Mouse (Mus musculus): Measurements from ENCODE around the gene Zcchc4. TPM values are rescaled to one million over a fixed set of nuclear protein-coding genes. Genes with fewer than 3 reads are reported as not detected.

Zcchc4 gene
- polyA plus RNA-seq, 1 experiment from 2014 or later, result 14.1 TPM

DNA sequence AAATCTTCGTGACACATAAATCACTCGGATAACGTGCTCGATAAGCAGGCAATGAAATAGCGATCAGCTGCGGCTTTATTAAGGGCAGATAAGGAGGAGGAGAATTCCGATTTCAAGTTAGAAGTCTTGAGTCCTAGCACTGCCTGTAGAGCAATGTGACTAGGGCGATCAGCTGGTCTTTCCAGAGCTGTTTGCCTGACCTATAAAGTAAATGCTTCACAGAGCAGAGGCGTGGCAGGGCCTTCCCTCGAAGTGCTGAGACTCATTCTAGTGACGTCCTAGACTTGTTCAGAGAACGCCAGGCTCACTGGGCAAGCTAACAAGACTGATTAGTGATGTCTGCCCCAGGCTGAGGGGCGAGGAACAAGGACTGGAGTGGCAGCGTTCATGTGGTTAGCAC, 35.8 kb downstream of the Zcchc4 start:
- H3K36me3 ChIP-seq (ENCODE audit: control insufficient read depth, insufficient read depth, low read length), result peaks cover 11% of the 10 kb centered on the region
- ATAC-seq (ENCODE audit: low read depth), result no peak
- H3K4me2 ChIP-seq (ENCODE audit: low read depth, low read length), result no peak overlapping the region
- H3K4me1 ChIP-seq (replicated peaks; ENCODE audit: control insufficient read depth, insufficient read depth, low read length), result no peaks in the 10 kb centered on the region
- H3K9me3 ChIP-seq (ENCODE audit: control insufficient read depth, low read length), result no peaks in the 10 kb centered on the region
- no peak overlapping the region for H3K9ac ChIP-seq (ENCODE audit: low read length)
- no peak overlapping the region for H3K4me3 ChIP-seq (ENCODE audit: low read length)
- H3K27ac ChIP-seq (ENCODE audit: low read length), result no peak overlapping the region
- no peaks in the 10 kb centered on the region for H3K27me3 ChIP-seq (ENCODE audit: control insufficient read depth, insufficient read depth, low read depth, low read length)
- 81% methylated on average over 14 of the region's 14 CpGs for WGBS

DNA sequence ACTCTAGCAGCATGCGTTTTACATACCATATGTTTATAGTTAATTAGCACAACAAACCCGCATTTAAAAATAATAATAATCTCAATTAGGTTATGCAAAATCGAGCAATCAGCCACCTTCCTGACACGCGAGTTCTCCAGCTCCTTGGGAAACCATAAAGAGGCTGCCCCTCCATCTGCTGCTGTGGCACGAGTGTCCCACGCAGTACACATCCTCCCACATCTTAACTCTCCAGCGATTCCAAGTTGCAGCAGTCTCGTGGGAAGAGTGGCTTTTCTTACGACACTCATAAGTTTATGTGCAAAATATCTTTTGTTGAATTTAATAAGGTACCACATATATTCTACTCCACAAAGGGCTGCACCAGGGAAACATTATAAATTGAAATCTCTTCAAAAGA, 37.2 kb downstream of the Zcchc4 start:
- no peaks in the 10 kb centered on the region for H3K4me1 ChIP-seq (replicated peaks; ENCODE audit: control insufficient read depth, insufficient read depth, low read length)
- H3K27me3 ChIP-seq (ENCODE audit: control insufficient read depth, insufficient read depth, low read depth, low read length), result no peaks in the 10 kb centered on the region
- no peak for ATAC-seq (ENCODE audit: low read depth)
- H3K9ac ChIP-seq (ENCODE audit: low read length), result no peak overlapping the region
- no peak overlapping the region for H3K4me2 ChIP-seq (ENCODE audit: low read depth, low read length)
- WGBS, result 88% methylated on average over 10 of the region's 10 CpGs
- H3K27ac ChIP-seq (ENCODE audit: low read length), result no peak overlapping the region
- H3K36me3 ChIP-seq (ENCODE audit: control insufficient read depth, insufficient read depth, low read length), result peaks cover 11% of the 10 kb centered on the region
- no peaks in the 10 kb centered on the region for H3K9me3 ChIP-seq (ENCODE audit: control insufficient read depth, low read length)
- no peak overlapping the region for H3K4me3 ChIP-seq (ENCODE audit: low read length)

DNA sequence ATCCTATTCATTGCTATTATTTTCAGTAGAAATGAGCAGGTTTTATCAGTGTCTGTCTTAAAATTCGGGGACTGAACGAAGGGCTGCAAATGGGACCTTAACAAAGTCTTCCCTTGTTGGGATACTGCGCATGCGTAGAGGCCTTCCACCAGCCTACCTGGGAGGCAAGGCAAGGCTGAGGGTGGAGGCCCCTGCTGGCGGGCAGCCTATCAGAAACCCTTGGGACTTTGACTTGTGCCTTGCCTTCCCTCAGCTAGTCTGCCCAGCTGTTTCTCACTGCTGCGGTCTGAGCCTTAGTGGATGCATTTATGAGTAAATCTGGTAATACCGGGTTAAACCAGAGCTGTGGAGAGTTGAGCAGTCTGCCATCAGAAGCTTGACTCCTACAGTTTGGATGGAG, 38.1 kb downstream of the Zcchc4 start:
- WGBS, result 91% methylated on average over 7 of the region's 7 CpGs
- Histone ChIP-seq H3K36me3 (ENCODE audit: control insufficient read depth, insufficient read depth, low read length) (peaks cover 9% of the 10 kb centered on the region), H3K4me3 (ENCODE audit: low read length) (no peak overlapping the region), H3K9ac (ENCODE audit: low read length) (no peak overlapping the region), H3K4me2 (ENCODE audit: low read depth, low read length) (no peak overlapping the region), H3K4me1 (replicated peaks; ENCODE audit: control insufficient read depth, insufficient read depth, low read length) (no peaks in the 10 kb centered on the region), H3K27ac (ENCODE audit: low read length) (no peak overlapping the region), H3K9me3 (ENCODE audit: control insufficient read depth, low read length) (no peaks in the 10 kb centered on the region), H3K27me3 (ENCODE audit: control insufficient read depth, insufficient read depth, low read depth, low read length) (no peaks in the 10 kb centered on the region)
- no peak for ATAC-seq (ENCODE audit: low read depth)

DNA sequence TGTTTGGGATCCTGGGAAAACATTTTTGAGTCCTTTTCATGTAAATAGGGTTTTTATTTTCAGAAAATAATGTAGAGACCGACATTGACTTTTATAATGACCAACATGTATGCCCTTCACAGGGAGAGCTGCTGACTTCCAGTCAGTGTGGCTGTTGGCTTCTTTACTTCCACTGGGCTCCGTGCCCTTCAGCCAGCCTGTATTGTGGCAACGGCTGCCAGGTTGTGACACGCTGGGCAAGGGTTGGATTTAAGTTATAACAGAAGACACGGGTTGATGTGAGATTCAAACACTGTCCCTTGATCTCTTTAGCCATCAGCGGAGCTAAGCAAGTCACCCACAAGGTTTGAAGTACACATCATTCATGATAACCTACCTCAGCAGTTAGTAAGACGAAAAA, 43.5 kb downstream of the Zcchc4 start:
- Histone ChIP-seq H3K27me3 (ENCODE audit: control insufficient read depth, insufficient read depth, low read depth, low read length) (no peaks in the 10 kb centered on the region), H3K27ac (ENCODE audit: low read length) (no peak overlapping the region), H3K9me3 (ENCODE audit: control insufficient read depth, low read length) (no peaks in the 10 kb centered on the region), H3K4me3 (ENCODE audit: low read length) (no peak overlapping the region), H3K36me3 (ENCODE audit: control insufficient read depth, insufficient read depth, low read length) (peaks cover 11% of the 10 kb centered on the region), H3K4me2 (ENCODE audit: low read depth, low read length) (no peak overlapping the region), H3K4me1 (replicated peaks; ENCODE audit: control insufficient read depth, insufficient read depth, low read length) (no peaks in the 10 kb centered on the region), H3K9ac (ENCODE audit: low read length) (no peak overlapping the region)
- no peak for ATAC-seq (ENCODE audit: low read depth)
- 88% methylated on average over 7 of the region's 7 CpGs for WGBS

DNA sequence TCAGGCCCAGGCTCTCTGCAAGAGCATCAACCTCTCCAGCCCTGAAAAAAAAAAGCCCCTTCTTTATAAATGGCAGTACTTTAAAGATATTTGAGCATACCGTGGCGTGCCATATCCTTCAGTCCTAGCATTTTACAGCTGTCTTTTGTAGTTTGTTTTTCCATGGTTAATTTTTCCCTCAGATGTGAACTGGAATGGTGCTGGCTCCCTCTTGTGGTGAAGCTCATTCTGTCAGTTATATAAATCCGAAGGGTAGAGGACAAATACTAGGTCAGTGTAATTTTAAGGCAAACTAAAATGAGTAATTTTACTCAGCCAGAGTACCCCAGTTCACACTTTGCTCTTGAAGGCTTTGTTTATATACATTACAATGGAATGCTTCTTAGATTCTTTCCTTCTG, 46.5 kb downstream of the Zcchc4 start:
- H3K4me2 ChIP-seq (ENCODE audit: low read depth, low read length), result no peak overlapping the region
- no peak overlapping the region for H3K27ac ChIP-seq (ENCODE audit: low read length)
- H3K4me3 ChIP-seq (ENCODE audit: low read length), result no peak overlapping the region
- 19% methylated on average over 3 of the region's 3 CpGs for WGBS
- peaks cover 16% of the 10 kb centered on the region for H3K36me3 ChIP-seq (ENCODE audit: control insufficient read depth, insufficient read depth, low read length)
- H3K4me1 ChIP-seq (replicated peaks; ENCODE audit: control insufficient read depth, insufficient read depth, low read length), result no peaks in the 10 kb centered on the region
- no peaks in the 10 kb centered on the region for H3K9me3 ChIP-seq (ENCODE audit: control insufficient read depth, low read length)
- no peaks in the 10 kb centered on the region for H3K27me3 ChIP-seq (ENCODE audit: control insufficient read depth, insufficient read depth, low read depth, low read length)
- no peak for ATAC-seq (ENCODE audit: low read depth)
- H3K9ac ChIP-seq (ENCODE audit: low read length), result no peak overlapping the region

DNA sequence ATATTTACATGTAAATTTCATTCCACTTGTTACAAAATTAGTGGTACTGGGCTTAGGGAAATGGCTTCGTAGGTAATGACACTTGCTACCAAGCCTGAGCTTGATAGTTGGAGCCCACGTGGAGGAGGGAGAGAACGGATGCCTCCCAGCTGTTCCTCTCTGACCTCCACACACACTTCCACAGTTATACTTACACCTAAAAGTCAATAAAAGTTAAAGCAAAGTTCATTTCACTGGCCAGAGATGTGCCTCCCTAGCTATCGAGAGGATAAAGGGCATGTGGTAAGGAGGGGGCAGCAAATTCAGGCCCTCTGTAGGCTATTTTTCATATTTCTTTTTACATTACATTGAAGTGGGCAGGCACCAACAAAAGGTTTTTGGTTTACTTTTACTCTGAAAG, 52.7 kb downstream of the Zcchc4 start:
- Histone ChIP-seq H3K36me3 (ENCODE audit: control insufficient read depth, insufficient read depth, low read length) (peaks cover 6% of the 10 kb centered on the region; the same call in 1 of the 2 replicates), H3K4me1 (replicated peaks; ENCODE audit: control insufficient read depth, insufficient read depth, low read length) (peaks cover 2% of the 10 kb centered on the region), H3K4me2 (ENCODE audit: low read depth, low read length) (no peak overlapping the region), H3K4me3 (ENCODE audit: low read length) (no peak overlapping the region), H3K9me3 (ENCODE audit: control insufficient read depth, low read length) (no peaks in the 10 kb centered on the region), H3K27ac (ENCODE audit: low read length) (no peak overlapping the region), H3K27me3 (ENCODE audit: control insufficient read depth, insufficient read depth, low read depth, low read length) (no peaks in the 10 kb centered on the region), H3K9ac (ENCODE audit: low read length) (no peak overlapping the region)
- no peak for ATAC-seq (ENCODE audit: low read depth)
- WGBS, result 54% methylated on average over 4 of the region's 4 CpGs

DNA sequence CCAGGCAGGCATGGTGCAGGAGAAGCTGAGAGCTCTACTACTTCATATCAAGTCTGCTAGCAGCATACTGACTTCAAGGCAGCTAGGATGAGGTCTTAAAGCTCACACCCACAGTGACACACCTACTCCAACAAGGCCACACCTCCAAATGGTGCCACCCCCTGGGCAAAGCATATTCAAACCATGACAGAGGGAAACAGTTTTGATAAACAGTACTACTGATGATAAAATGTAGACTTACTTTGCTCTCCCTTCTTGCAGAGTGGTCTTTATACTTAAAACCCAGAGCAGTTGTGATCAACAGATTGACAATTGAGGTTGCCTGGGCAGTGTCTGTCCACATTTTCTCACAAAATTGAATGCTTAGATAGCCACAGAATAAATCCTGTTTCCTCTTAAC, 57.8 kb downstream of the Zcchc4 start:
- Histone ChIP-seq H3K36me3 (ENCODE audit: control insufficient read depth, insufficient read depth, low read length) (peaks cover 8% of the 10 kb centered on the region; the same call in 1 of the 2 replicates), H3K27me3 (ENCODE audit: control insufficient read depth, insufficient read depth, low read depth, low read length) (no peaks in the 10 kb centered on the region), H3K4me1 (replicated peaks; ENCODE audit: control insufficient read depth, insufficient read depth, low read length) (peaks cover 14% of the 10 kb centered on the region), H3K9me3 (ENCODE audit: control insufficient read depth, low read length) (no peaks in the 10 kb centered on the region), H3K4me3 (ENCODE audit: low read length) (no peak overlapping the region), H3K9ac (ENCODE audit: low read length) (peak overlapping the region; percentile 66), H3K27ac (ENCODE audit: low read length) (peak overlapping the region; percentile 93), H3K4me2 (ENCODE audit: low read depth, low read length) (peak overlapping the region; percentile 66)
- ATAC-seq (ENCODE audit: low read depth), result no peak

DNA sequence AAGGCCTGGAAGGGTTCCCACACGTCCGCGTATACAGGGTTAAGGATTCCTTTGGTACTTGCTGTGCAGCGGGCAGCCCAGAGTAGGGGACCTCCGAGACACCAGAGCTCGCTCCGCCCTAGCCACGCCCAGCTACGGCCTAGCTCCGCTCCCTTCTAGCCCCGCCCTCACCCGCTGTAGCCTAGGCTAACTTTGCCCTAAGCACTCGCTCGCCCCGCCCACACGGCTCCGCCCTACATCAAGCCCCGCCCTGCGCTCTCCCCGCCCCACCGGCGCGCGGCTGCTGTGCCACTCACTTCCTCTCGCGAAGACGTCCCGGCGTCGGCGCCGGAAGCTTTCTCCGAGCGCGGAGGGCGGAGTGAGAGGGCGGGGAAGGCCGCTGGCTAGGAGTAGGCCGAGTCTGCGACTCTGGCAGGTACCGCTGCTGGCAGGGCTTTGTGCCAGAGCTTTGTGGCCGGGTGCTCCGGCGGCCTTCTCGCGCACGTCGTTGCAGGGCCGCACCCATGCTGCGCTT, 58.6 kb downstream of the Zcchc4 start, which contains the start of gene Anapc4:
Gene Anapc4, plus strand, starts transcription at position 252 of the 514 bp plus-strand sequence.
- Histone ChIP-seq H3K9ac (ENCODE audit: low read length) (peak within 1 kb of the TSS; percentile 92), H3K9me3 (ENCODE audit: control insufficient read depth, low read length) (no peaks in the 10 kb centered on the region), H3K27ac (ENCODE audit: low read length) (peak within 1 kb of the TSS; percentile 93), H3K4me2 (ENCODE audit: low read depth, low read length) (peak within 1 kb of the TSS; percentile 79), H3K27me3 (ENCODE audit: control insufficient read depth, insufficient read depth, low read depth, low read length) (no peaks in the 10 kb centered on the region), H3K4me3 (ENCODE audit: low read length) (peak within 1 kb of the TSS; percentile 87), H3K36me3 (ENCODE audit: control insufficient read depth, insufficient read depth, low read length) (peaks cover 9% of the 10 kb centered on the region; the same call in 1 of the 2 replicates), H3K4me1 (replicated peaks; ENCODE audit: control insufficient read depth, insufficient read depth, low read length) (peaks cover 14% of the 10 kb centered on the region)
- peak; percentile 99 for ATAC-seq (ENCODE audit: low read depth)
- WGBS, result 0% methylated on average over 50 of the region's 50 CpGs

DNA sequence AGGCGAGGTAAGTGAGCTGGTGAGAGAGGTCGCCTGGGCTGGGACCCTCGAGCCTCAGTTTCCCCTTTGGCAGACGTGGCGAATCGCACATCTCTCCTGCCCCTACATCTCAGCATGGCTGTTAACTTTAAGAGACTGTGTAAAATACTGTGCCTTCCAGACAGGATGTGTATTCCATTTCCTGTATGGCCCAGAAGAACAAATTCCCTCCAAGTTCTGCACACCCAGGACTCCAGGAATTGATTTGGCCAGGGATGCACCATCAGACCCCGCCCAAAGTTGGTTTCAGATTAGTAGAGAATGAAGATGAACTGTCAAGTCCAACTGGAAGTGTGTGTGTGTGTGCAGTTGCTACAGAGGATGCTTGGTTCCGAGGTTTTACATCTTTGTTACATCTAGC, 59.2 kb downstream of the Zcchc4 start:
- Histone ChIP-seq H3K9ac (ENCODE audit: low read length) (peak overlapping the region; percentile 92), H3K27ac (ENCODE audit: low read length) (peak overlapping the region; percentile 92), H3K36me3 (ENCODE audit: control insufficient read depth, insufficient read depth, low read length) (peaks cover 9% of the 10 kb centered on the region; the same call in 1 of the 2 replicates), H3K4me1 (replicated peaks; ENCODE audit: control insufficient read depth, insufficient read depth, low read length) (peaks cover 14% of the 10 kb centered on the region), H3K9me3 (ENCODE audit: control insufficient read depth, low read length) (no peaks in the 10 kb centered on the region), H3K4me2 (ENCODE audit: low read depth, low read length) (peak overlapping the region; percentile 79), H3K27me3 (ENCODE audit: control insufficient read depth, insufficient read depth, low read depth, low read length) (no peaks in the 10 kb centered on the region), H3K4me3 (ENCODE audit: low read length) (peak overlapping the region; percentile 87)
- ATAC-seq (ENCODE audit: low read depth), result peak; percentile 9; the same call in 1 of the 2 replicates
- WGBS, result 7% methylated on average over 8 of the region's 8 CpGs

DNA sequence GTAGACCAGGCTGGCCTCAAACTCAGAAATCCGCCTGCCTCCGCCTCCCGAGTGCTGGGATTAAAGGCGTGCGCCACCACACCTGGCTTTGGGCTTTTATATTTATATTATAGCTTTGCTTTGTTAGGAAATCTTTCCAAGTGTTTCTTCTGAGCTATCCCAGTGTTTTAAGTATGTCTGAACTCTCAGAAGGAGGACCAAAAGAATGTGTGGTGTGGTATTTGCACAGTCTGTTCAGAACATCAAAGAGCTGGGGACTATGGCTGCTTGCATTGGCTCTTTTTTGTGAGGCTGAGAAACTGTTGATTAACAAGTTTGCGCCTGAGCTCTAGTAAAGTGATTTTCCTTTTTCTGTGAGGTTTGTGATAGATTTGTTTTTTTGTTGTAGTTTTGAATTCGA, 69.1 kb downstream of the Zcchc4 start:
- no peaks in the 10 kb centered on the region for H3K4me1 ChIP-seq (replicated peaks; ENCODE audit: control insufficient read depth, insufficient read depth, low read length)
- no peak overlapping the region for H3K9ac ChIP-seq (ENCODE audit: low read length)
- peak; percentile 38; the same call in 1 of the 2 replicates for ATAC-seq (ENCODE audit: low read depth)
- 65% methylated on average over 7 of the region's 7 CpGs for WGBS
- no peaks in the 10 kb centered on the region for H3K27me3 ChIP-seq (ENCODE audit: control insufficient read depth, insufficient read depth, low read depth, low read length)
- no peak overlapping the region for H3K27ac ChIP-seq (ENCODE audit: low read length)
- no peak overlapping the region for H3K4me3 ChIP-seq (ENCODE audit: low read length)
- no peak overlapping the region for H3K4me2 ChIP-seq (ENCODE audit: low read depth, low read length)
- H3K36me3 ChIP-seq (ENCODE audit: control insufficient read depth, insufficient read depth, low read length), result peaks cover 38% of the 10 kb centered on the region
- H3K9me3 ChIP-seq (ENCODE audit: control insufficient read depth, low read length), result no peaks in the 10 kb centered on the region

Measured in lung, embryonic 16.5 days (tissue).